Mouse (Mus musculus) urinary bladder, postnatal 4 days (tissue): ENCODE data around the gene Itgb7.

ENCODE experiments used
- DNase-seq, 2 experiments: peaks; one replicate each; pipeline ENCODE4 v3.0.0; 2021 to 2022; ENCODE audit warnings: low spot score in 2 of 2

Gene Itgb7

GRCm38 (mm10) chr15:102231748-102232147 lies at the start of gene Itgb7:
TSS of gene Itgb7 (minus strand) at chr15:102231944.
- no peak for DNase-seq

DNA sequence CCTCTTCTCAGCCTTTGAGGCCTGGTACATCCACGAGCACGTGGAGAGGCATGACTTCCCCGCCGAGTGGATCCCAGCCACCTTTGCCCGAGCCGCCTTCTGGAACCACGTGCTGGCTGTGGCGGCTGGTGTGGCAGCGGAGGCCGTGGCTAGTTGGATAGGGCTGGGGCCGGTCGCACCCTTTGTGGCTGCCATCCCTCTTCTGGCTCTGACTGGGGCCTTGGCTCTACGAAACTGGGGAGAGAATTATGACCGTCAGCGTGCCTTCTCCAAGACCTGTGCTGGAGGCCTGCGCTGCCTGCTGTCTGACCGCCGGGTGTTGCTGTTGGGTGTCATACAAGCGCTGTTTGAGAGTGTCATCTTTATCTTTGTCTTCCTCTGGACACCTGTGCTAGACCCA lies 48.9 kb upstream of the Itgb7 start:
- no peak for DNase-seq

DNA sequence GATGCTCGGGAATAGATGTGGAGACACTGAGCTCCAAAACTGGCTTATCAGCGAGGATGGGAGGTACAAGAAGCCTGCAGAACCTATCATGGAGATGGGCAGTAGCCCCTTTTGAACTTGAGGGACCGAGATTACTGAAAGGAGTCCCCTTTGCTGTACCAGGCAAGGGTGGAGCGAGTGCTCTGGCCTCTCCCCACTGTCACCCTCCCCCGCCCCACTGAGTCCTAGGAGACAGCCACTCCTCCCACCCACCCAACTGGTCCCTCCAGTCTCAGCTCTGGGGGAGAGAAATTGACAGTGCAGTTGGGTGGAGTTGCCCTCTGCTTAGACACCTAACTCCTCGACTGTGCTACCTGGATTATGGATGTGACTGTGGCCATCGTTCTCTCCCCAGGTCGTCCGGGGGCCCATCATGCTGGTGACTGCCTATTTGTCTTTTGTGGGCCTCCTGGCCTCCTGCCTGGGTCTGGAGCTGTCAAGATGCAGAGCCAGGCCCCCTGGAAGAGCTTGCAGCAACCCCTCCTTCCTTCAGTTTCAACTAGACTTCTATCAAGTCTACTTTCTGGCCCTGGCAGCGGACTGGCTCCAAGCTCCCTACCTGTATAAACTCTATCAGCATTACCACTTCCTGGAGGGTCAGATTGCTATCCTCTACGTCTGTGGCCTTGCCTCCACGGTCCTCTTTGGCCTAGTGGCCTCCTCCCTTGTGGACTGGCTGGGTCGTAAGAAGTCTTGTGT lies 48.2 kb upstream of the Itgb7 start:
- no peak for DNase-seq

DNA sequence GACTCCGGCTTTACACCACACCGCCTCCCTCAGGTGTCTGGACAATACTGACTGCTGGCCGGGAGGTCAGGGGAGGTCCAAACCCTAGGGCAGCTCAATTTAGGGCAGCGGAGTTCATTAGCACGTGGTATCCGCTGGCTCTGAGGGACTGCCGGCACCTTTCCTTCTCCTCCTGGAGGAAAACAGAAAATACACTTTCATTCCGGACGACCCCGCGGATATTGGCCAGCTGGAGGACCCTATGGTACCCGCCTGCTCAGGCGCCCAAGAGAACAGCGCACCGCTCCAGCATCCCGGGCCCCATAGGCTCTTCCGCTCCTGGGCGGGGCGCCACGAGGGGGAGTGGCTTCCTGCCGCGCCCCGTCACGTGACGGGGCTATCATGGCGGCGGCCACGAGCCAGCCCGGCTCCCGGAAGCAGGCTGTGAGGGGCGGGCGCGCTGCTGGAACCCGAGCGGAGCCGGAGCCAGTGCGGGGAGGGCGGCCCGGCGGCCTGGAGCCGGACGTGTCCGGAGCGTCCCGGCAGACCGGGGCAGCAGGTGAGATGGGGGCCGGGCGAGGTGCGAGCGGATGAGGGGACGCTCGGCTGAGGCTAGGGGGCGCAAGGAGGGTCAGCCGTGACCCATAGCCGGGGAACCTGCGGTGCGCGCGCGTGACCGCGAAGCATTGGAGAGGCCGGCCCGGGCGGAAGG lies 47.5 kb upstream of the Itgb7 start, which contains the start of gene Mfsd5:
Gene Mfsd5, plus strand, starts transcription at position 363 of the 691 bp plus-strand sequence.
- DNase-seq, result peak; percentile 82 to 87

- no peak for DNase-seq
Measured at GRCm38 (mm10) chr15:102278726-102279091, 47.0 kb upstream of the Itgb7 start.

GRCm38 (mm10) chr15:102273982-102274716 lies 42.4 kb upstream of the Itgb7 start:
- no peak for DNase-seq

DNA sequence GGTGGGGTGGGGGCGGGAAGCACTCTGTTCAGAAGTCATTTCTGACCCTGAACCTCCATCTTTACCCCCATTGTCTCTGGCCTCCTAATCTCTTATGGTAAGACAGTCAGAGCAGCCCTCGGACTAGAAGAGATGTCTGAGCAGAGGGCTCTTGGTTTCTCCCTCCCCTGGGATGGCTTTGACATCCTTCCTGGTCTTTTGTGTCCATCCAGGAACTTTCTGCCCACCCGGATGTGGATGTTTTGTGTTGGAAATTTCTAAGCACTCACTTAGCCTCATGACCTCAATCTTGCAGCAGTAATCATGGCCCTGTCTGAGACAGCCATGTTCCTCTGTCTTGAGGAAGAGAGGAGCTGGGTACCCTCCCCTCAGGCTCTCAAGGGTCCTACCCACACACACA lies 39.7 kb upstream of the Itgb7 start:
- DNase-seq, result no peak

DNA sequence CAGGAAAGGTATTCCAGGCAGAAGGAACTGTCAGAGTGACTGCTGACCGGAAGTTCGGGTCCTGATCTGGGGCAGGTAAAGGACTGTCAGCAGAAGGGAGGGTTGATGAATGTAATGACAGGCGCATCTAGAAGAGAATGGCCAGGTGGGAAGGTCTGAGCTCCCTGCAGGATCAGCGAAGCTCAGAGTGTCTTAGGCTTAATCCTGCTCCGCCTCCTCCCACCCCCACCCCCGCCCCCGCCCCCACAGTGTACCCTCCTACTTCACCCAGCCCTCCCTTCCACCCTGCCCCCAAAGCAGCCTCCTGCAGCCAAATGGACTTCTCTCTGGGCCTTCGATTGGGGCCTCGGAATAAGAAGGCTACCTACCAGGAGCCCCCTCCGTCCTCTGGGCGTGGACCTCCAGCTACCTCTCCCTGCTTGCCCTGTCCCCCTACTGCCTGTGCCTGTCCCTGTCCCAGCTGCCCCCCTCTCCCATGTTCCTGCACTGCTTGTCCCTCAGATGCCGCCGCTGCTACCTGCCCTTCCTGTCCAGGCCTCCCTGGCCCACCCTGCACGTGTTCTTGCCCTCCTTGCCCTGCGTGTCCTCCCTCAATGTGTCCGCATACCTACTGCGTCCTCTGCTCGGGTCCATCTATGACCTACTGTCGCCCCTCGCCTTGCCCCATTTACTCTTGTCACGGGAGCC lies 38.7 kb upstream of the Itgb7 start, which contains the start of gene Gm9918:
Gene Gm9918, plus strand, starts transcription at position 290 of the 687 bp plus-strand sequence.
- DNase-seq, result no peak

DNA sequence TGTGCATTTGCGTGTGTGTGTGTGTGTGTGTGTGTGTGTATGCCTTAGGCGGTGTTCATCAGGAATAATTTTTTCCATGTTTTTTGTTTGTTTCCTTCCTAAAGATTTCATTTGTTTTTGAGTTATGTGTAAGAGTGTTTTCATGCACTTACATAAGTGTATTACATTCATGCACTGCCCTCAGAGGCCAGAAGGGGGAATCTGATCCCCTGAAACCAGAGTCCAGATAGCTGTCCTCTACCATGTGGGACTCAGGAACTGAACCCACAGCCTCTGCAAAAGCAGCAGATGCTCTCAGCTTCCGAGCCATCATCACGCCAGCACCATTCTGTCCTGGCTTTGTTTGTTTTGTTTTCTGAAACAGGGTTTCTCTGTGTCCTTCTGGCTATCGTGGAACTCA lies 33.8 kb upstream of the Itgb7 start:
- no peak for DNase-seq

DNA sequence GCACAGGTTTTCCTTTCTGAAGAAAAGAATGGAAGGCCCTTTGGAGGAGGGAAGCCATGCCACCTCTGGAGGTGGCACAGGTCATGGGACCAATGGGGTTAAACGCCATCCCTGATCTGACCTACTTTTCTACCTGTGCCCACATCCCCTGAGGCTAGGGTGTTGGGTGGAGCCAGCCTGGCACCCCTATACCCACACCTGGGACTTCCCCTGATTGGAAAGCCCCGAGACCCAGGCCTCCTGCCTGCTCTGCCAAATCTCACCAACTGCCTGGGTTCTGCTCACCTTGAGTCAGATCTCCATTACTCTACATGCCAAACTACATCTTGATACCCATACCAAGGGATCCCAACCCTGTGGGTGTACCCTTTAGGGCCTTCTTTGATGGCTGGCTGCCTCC lies 31.3 kb upstream of the Itgb7 start:
- DNase-seq, result no peak

- DNase-seq, result no peak
Measured at GRCm38 (mm10) chr15:102262582-102262981, 30.8 kb upstream of the Itgb7 start.

DNA sequence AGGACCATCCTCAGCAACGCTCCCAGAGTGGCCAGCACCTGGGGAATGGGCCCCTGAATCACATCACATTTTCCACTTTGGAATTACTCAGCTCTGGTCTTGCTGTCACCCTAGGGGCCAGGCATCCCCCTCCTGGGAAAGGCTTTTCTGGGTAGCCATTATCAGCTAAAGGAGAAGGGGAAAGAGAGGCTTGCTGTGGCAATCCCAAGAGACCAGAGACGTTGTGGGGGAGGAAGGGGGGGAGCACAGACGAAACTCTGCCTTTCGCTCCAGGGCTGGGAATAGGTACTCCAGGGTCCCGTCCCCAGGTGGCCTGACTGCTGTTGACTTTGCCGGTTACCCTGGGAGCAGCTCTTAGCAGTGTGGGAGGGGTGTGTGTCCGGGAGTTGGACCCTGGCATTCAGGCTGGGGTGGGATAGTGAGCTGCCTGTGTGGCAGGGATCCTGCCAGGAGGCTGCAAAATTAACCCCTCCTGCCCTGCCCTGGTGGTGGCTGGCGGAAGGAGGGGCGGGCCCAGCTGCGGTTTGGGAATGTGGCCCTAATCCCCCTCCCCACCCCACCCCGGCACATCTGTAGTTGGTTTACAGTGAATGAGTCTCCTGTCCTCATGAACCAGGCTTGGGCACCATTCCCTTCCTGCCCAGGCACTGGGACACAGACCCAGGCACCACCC lies 27.0 kb upstream of the Itgb7 start:
- no peak for DNase-seq

GRCm38 (mm10) chr15:102258076-102258470 lies 26.3 kb upstream of the Itgb7 start:
- DNase-seq, result peak in 1 of 2 experiments; percentile 61

- DNase-seq, result peak in 1 of 2 experiments; percentile 55
Measured at GRCm38 (mm10) chr15:102257202-102258075, 25.7 kb upstream of the Itgb7 start, which contains the start of gene Rarg. TSS of gene Rarg (minus strand) at chr15:102257517.

DNA sequence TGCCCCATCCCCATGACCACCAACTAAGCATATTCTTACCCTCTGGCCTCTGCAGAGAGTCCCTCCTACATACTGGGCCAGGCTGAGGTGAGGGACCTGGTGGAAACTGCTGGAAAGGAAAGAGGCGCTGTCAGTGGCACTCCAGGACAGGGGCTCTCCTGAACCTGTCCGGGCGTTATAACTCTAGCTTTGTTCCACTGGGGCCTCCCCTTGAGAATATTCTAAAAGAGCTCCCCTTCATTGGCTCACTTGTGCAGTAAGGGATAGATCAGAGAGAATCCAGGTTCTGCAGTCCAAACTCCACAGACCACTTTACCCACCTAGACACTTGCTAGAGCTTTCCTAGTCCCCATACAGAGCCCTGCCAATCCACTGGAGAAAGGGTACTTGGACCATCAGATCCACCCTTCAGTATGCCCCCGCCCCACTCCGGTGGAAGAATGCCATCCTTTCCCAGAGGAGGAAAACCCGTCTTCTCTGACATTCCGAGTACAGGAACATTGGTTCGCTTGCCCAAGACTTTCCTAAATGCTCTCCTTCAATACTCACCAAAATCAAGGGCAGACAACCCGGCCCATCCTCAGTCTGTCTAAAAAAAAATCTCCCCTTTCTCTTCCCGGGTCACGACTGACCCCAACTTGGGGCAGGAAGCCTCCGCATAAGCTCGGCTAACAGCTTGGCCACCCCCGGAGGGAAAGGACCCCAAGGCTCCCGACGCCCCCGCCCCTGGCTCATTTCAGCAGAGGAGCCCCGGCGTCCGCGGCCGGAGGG lies 24.9 kb upstream of the Itgb7 start:
- no peak for DNase-seq

- DNase-seq, result peak in 1 of 2 experiments; percentile 59
Measured at GRCm38 (mm10) chr15:102255547-102256255, 24.0 kb upstream of the Itgb7 start.

DNA sequence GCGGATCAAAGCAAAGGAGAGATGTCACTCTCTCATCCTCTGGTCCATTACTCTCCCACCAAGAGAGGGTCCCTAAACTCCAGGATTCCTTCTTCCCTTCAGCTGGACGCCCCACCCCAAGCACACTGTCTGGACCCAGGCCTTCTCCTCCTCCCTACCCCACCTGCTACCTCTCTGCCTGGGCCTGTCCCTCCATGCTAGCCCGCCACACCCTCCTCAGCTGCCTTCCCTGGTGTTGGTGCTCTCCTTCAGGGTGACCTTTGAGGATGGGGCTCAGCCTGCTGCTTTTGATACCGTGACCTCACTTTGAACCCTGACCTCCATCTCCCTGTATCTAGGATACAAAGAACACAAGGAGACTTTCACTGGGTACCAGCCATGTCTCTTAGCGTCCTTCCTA lies 18.8 kb upstream of the Itgb7 start:
- DNase-seq, result no peak

- DNase-seq, result no peak
Measured at GRCm38 (mm10) chr15:102249967-102250366, 18.2 kb upstream of the Itgb7 start.

DNA sequence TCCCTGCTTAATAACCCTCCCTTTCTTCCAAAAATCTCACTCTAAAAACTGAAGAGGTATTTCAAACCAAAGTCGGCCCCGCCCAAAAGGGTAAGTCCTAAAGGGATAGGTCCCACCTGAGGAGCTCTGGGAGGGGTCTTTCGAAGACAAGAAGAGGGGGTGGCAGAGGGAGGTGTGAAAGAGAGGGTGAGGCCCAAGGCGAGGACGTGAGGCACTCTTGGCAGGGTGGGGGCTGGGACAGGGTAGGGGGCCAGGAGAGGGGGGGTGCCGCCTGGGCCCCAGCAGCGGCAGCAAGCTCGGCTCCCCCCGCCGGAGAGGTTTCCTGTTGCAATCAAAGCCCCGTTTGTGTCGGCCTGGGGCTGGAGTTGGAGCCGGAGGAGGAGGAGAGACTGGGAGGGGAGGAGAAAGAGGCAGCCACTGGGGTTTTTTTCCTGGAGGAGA lies 17.5 kb upstream of the Itgb7 start:
- DNase-seq, result no peak
